Mouse (Mus musculus) CH12.LX (cell line): ENCODE results near the gene Pitpnm3. TPM values are rescaled to one million over a fixed set of nuclear protein-coding genes. Genes with fewer than 3 reads are reported as not detected.
A peak's percentile ranks its signal among the peaks of the same experiment; 100 is the strongest.

Source experiments
- DNase-seq: peaks from one replicate; pipeline ENCODE4 v3.0.0-alpha.2; 2013; ENCODE audit errors: extremely low read depth
- H3K27ac ChIP-seq: 2 replicates; pipeline ENCODE4 v1.5.1; 2012; ENCODE audit warnings: low read depth, mild to moderate bottlenecking, control low read depth, moderate library complexity; ENCODE audit not compliant: insufficient read depth
- H3K27me3 ChIP-seq: replicated peaks from 2 replicates; pipeline ENCODE3; 2012; ENCODE audit warnings: inconsistent platforms
- H3K36me3 ChIP-seq, 2 experiments: replicated peaks in 1 of 2; 2 replicates each; pipeline versions ENCODE3 to v1.6.1; 2012; ENCODE audit warnings: inconsistent platforms in 1 of 2, low read length in 1 of 2, mild to moderate bottlenecking in 1 of 2, mixed read lengths in 1 of 2, moderate library complexity in 1 of 2; ENCODE audit not compliant: control insufficient read depth in 1 of 2, insufficient read depth in 1 of 2
- H3K4me1 ChIP-seq, 2 experiments: 2 replicates each; pipeline ENCODE4 v1.6.1; 2012; ENCODE audit warnings: inconsistent platforms in 1 of 2, moderate library complexity in 1 of 2; ENCODE audit not compliant: insufficient read depth in 2 of 2, control insufficient read depth in 1 of 2
- H3K4me2 ChIP-seq: 2 replicates; pipeline ENCODE4 v1.6.1; 2012; ENCODE audit warnings: low read depth, mild to moderate bottlenecking, control low read depth; ENCODE audit not compliant: poor library complexity, insufficient read depth, severe bottlenecking
- H3K4me3 ChIP-seq, 3 experiments: fragments of 150-350 bp in 1 of 3; sonication (generic) in 1 of 3; replicated peaks in 1 of 3; 2 replicates each; pipeline versions ENCODE3 to v1.5.1; 2011 to 2012; ENCODE audit warnings: low read depth in 2 of 3, low read length in 2 of 3, mild to moderate bottlenecking in 2 of 3, moderate library complexity in 2 of 3, control low read depth in 1 of 3, improper control_type of control experiment in 1 of 3, inconsistent platforms in 1 of 3, mixed read lengths in 1 of 3; ENCODE audit not compliant: poor library complexity in 1 of 3
- H3K79me2 ChIP-seq: replicated peaks from 2 replicates; pipeline ENCODE4 v1.6.1; 2012; ENCODE audit warnings: mild to moderate bottlenecking, moderate library complexity; ENCODE audit not compliant: control insufficient read depth, poor library complexity, insufficient read depth, severe bottlenecking; ENCODE audit errors: extremely low read depth
- H3K9ac ChIP-seq: 2 replicates; pipeline ENCODE4 v1.6.1; 2012; ENCODE audit warnings: low read depth, mild to moderate bottlenecking, control low read depth, moderate library complexity; ENCODE audit not compliant: insufficient read depth
- H3K9me3 ChIP-seq: replicated peaks from 2 replicates; pipeline ENCODE3; 2012; ENCODE audit warnings: low read length, inconsistent platforms, mixed read lengths
- BHLHE40 ChIP-seq: IDR thresholded peaks from 2 replicates; pipeline ENCODE4 v1.6.1; 2011; ENCODE audit warnings: mild to moderate bottlenecking, low read depth, low read length, improper control_type of control experiment
- E2F4 ChIP-seq: IDR thresholded peaks from 2 replicates; pipeline ENCODE4 v1.6.1; 2011; ENCODE audit warnings: low read depth, low read length, improper control_type of control experiment; ENCODE audit not compliant: insufficient replicate concordance
- JUN ChIP-seq: IDR thresholded peaks from 2 replicates; pipeline ENCODE4 v1.6.1; 2011; ENCODE audit warnings: low read depth, mild to moderate bottlenecking, low read length, improper control_type of control experiment, moderate library complexity; ENCODE audit not compliant: insufficient read depth
- MAZ ChIP-seq: IDR thresholded peaks from 2 replicates; pipeline ENCODE4 v1.6.1; 2012; ENCODE audit warnings: low read depth, mild to moderate bottlenecking, inconsistent platforms, low read length, improper control_type of control experiment, moderate library complexity
- MEF2A ChIP-seq: IDR thresholded peaks from 2 replicates; pipeline ENCODE4 v1.6.1; 2014; ENCODE audit warnings: low read depth, mild to moderate bottlenecking, inconsistent platforms, low read length, improper control_type of control experiment, borderline replicate concordance
- MYC ChIP-seq: IDR thresholded peaks from 2 replicates; pipeline ENCODE4 v1.6.1; 2011; ENCODE audit warnings: low read depth, mild to moderate bottlenecking, improper control_type of control experiment, low read length
- PAX5 ChIP-seq: IDR thresholded peaks from 2 replicates; pipeline ENCODE4 v1.6.1; 2012; ENCODE audit warnings: low read length, inconsistent platforms, mixed read lengths
- TCF12 ChIP-seq: IDR thresholded peaks from 2 replicates; pipeline ENCODE4 v1.6.1; 2014; ENCODE audit warnings: low read depth, mild to moderate bottlenecking, inconsistent platforms, low read length, improper control_type of control experiment
- USF2 ChIP-seq: conservative IDR thresholded peaks from 2 replicates; pipeline ENCODE4 v1.6.1; 2011; ENCODE audit warnings: low read depth, low read length, improper control_type of control experiment
- ZKSCAN1 ChIP-seq: IDR thresholded peaks from 2 replicates; pipeline ENCODE4 v1.6.1; 2012; ENCODE audit warnings: low read depth, inconsistent platforms, low read length, improper control_type of control experiment, borderline replicate concordance
- dilution Hi-C: fragments of 300-500 bp; cut with MboI; formaldehyde crosslinking; loops from 2 replicates; pipeline ENCODE4 v1.14.3; 2020; ENCODE audit warnings: low sequenced_read_pairs; ENCODE audit not compliant: extremely low pct_unique_long_range_greater_than_20kb, extremely low pct_ligation_motif_present
- in situ Hi-C: fragments of 300-500 bp; cut with MboI; formaldehyde crosslinking; loops from 3 replicates; pipeline ENCODE4 v1.14.3; 2019; ENCODE audit warnings: low sequenced_read_pairs, low pct_ligation_motif_present, low pct_unique_long_range_greater_than_20kb, mixed read lengths
- polyA plus RNA-seq: library from polyadenylated mRNA; unstranded; fragments of >175 nt; gene quantifications from 2 replicates; pipeline ENCODE4 v1.2.1, GENCODE M21; 2012; ENCODE audit warnings: low read depth; ENCODE audit not compliant: insufficient read length
- total RNA-seq, 2 experiments: library from RNA; depleted of rRNA; stranded (reverse); fragments of 300-350 nt in 1 of 2; fragments of >200 nt in 1 of 2; gene quantifications; 2 replicates each; pipeline ENCODE4 v1.2.3; 2012 to 2014

Pitpnm3 gene
- total and polyA plus RNA-seq, 3 experiments, result 0.08 to 0.59 (median 0.31) TPM

- no peak overlapping the region for H3K4me3 ChIP-seq
- in situ Hi-C loops, result loop anchor here (25.0 kb wide), 1 partner anchor 469 kb away; no protein-coding TSS in a partner anchor
- peaks cover 10 to 19% of the 10 kb centered on the region in 2 experiments for H3K4me1 ChIP-seq
- no peak for DNase-seq
- H3K36me3 ChIP-seq, result no peaks in the 10 kb centered on the region
- dilution Hi-C loops, result no loop called here
- TF ChIP-seq MEF2A (no peak), BHLHE40 (peak; percentile 50; the same call in 1 of the 2 replicates)
- no peaks in the 10 kb centered on the region for H3K9me3 ChIP-seq
- H3K27ac ChIP-seq, result no peak overlapping the region
- no peak overlapping the region for H3K9ac ChIP-seq
- peaks cover 5% of the 10 kb centered on the region for H3K27me3 ChIP-seq
- H3K79me2 ChIP-seq, result no peaks in the 10 kb centered on the region
- H3K4me2 ChIP-seq, result no peak overlapping the region
Observed at GRCm38 (mm10) chr11:72031353-72031752, 104.2 kb downstream of the Pitpnm3 start.

- Histone ChIP-seq H3K9me3 (no peaks in the 10 kb centered on the region), H3K36me3 (no peaks in the 10 kb centered on the region), H3K9ac (no peak overlapping the region), H3K27me3 (peaks cover 9% of the 10 kb centered on the region), H3K27ac (no peak overlapping the region), H3K4me3 (no peak overlapping the region)
- dilution Hi-C loops, result no loop called here
- in situ Hi-C loops, result loop anchor here (10.0 to 25.0 kb wide), 2 partner anchors 354 to 467 kb away; no protein-coding TSS in a partner anchor
- no peak for DNase-seq
- TF ChIP-seq BHLHE40, result no peak
- TF ChIP-seq MYC, result no peak
- no peak for TF ChIP-seq MAZ
- no peak for TF ChIP-seq PAX5
- TF ChIP-seq ZKSCAN1, result no peak
- TF ChIP-seq TCF12, result no peak
- TF ChIP-seq, all 38 proteins: peak for 0
- Histone ChIP-seq H3K79me2 (no peaks in the 10 kb centered on the region), H3K4me1 (peaks cover 8 to 23% of the 10 kb centered on the region in 2 experiments), H3K4me2 (no peak overlapping the region)
Observed at GRCm38 (mm10) chr11:72029143-72029542, 106.4 kb downstream of the Pitpnm3 start.

GRCm38 (mm10) chr11:72027836-72028235, 107.7 kb downstream of the Pitpnm3 start:
- no peak for TF ChIP-seq E2F4
- TF ChIP-seq JUN, result no peak
- TF ChIP-seq USF2, result no peak
- TF ChIP-seq, all 38 proteins: peak for 0
- dilution Hi-C loops (no loop called here), in situ Hi-C loops (loop anchor here (10.0 to 25.0 kb wide), 2 partner anchors 353 to 466 kb away; no protein-coding TSS in a partner anchor)
- Histone ChIP-seq H3K36me3 (no peaks in the 10 kb centered on the region), H3K79me2 (no peaks in the 10 kb centered on the region), H3K27ac (no peak overlapping the region), H3K9me3 (no peaks in the 10 kb centered on the region), H3K27me3 (peaks cover 6% of the 10 kb centered on the region), H3K4me2 (no peak overlapping the region), H3K9ac (no peak overlapping the region), H3K4me1 (peaks cover 15 to 35% of the 10 kb centered on the region in 2 experiments), H3K4me3 (no peak overlapping the region)
- no peak for DNase-seq
